Mouse (Mus musculus) forebrain, embryonic 10.5 days (tissue): Measurements from ENCODE around the gene Svs1. TPM values are rescaled to one million over a fixed set of nuclear protein-coding genes. Genes with fewer than 3 reads are reported as not detected.

Experiments used
- DNase-seq: peaks from one replicate; pipeline ENCODE4 v3.0.0-alpha.2; 2017; ENCODE audit warnings: low spot score; ENCODE audit errors: extremely low spot score
- H3K27ac ChIP-seq: fragments of 300-500 bp; sonication (generic); 2 replicates; pipeline ENCODE4 v1.5.1; 2016; ENCODE audit warnings: mild to moderate bottlenecking
- H3K27me3 ChIP-seq: fragments of 300-500 bp; sonication (generic); 2 replicates; pipeline ENCODE4 v1.6.1; 2016; ENCODE audit warnings: mild to moderate bottlenecking; ENCODE audit not compliant: poor library complexity, severe bottlenecking
- H3K36me3 ChIP-seq: fragments of 300-500 bp; sonication (generic); replicated peaks from 2 replicates; pipeline ENCODE4 v1.6.1; 2016; ENCODE audit warnings: mild to moderate bottlenecking, moderate library complexity
- H3K4me1 ChIP-seq: fragments of 300-500 bp; sonication (generic); 2 replicates; pipeline ENCODE4 v1.6.1; 2016
- H3K4me3 ChIP-seq: fragments of 300-500 bp; sonication (generic); 2 replicates; pipeline ENCODE4 v1.5.1; 2016; ENCODE audit warnings: mild to moderate bottlenecking, moderate library complexity
- H3K9me3 ChIP-seq: fragments of 300-500 bp; sonication (generic); 2 replicates; pipeline ENCODE4 v1.6.1; 2016; ENCODE audit warnings: mild to moderate bottlenecking, moderate library complexity
- WGBS: fragments of 180-500 bp; shearing (Covaris S2); methylation state at CpG from one replicate; pipeline ENCODE4 v1.1.7; 2016; 5-methylcytosine and 5-hydroxymethylcytosine counted together
- polyA plus RNA-seq: library from polyadenylated mRNA; unstranded; fragments of >200 nt; fragmentation: Nextera tagmentation; extraction: Ambion mirVana; gene quantifications from 2 replicates; pipeline ENCODE4 v1.2.1, GENCODE M21; 2016

Gene Svs1
- polyA plus RNA-seq, 1 experiment from 2014 or later: not detected

- H3K27ac ChIP-seq: no peak overlapping the region
- 71% methylated on average over 12 of the region's 12 CpGs for WGBS
- H3K4me1 ChIP-seq: peaks cover 26% of the 10 kb centered on the region
- H3K4me3 ChIP-seq: no peak overlapping the region
- H3K27me3 ChIP-seq: peaks cover 33% of the 10 kb centered on the region
- no peak for DNase-seq
- no peaks in the 10 kb centered on the region for H3K9me3 ChIP-seq
- no peaks in the 10 kb centered on the region for H3K36me3 ChIP-seq
Measured at GRCm38 (mm10) chr6:49037268-49037662, 50.6 kb downstream of the Svs1 start.

- peak; percentile 52 for DNase-seq
- Histone ChIP-seq H3K4me1 (peaks cover 19% of the 10 kb centered on the region), H3K27ac (peak overlapping the region; percentile 83), H3K4me3 (peak overlapping the region; percentile 46), H3K27me3 (peaks cover 33% of the 10 kb centered on the region), H3K9me3 (no peaks in the 10 kb centered on the region), H3K36me3 (no peaks in the 10 kb centered on the region)
- 16% methylated on average over 18 of the region's 18 CpGs for WGBS
Measured at GRCm38 (mm10) chr6:49039470-49040180, 53.0 kb downstream of the Svs1 start.

Other genes starting within 250 kb of the Svs1 start
- 5.9 and 6.1 TPM in 2 replicates for gene Gimap1, start 247.8 kb upstream of the Svs1 start, polyA plus RNA-seq
- 0.62 and 1.0 TPM in 2 replicates for gene Gimap5, start 240.7 kb upstream of the Svs1 start, polyA plus RNA-seq
- not detected in 2 replicates for gene Gimap3, start 216.0 kb upstream of the Svs1 start, polyA plus RNA-seq
- gene Tmem176a, start 145.9 kb upstream of the Svs1 start, polyA plus RNA-seq: 7.4 and 10.3 TPM in 2 replicates
- gene Tmem176b, start 145.4 kb upstream of the Svs1 start, polyA plus RNA-seq: 19.8 and 25.4 TPM in 2 replicates
- gene Aoc1, start 114.0 kb upstream of the Svs1 start, polyA plus RNA-seq: 0.05 TPM in 1 of 2 replicates, not detected in the other
- not detected in 2 replicates for gene 1600015I10Rik, start 57.0 kb upstream of the Svs1 start, polyA plus RNA-seq
- gene Doxl2, start 11.9 kb upstream of the Svs1 start, polyA plus RNA-seq: not detected in 2 replicates
- 1.1 and 2.5 TPM in 2 replicates for gene Gpnmb, start 49.7 kb downstream of the Svs1 start, polyA plus RNA-seq
- 71.4 and 71.9 TPM in 2 replicates for gene Malsu1, start 86.9 kb downstream of the Svs1 start, polyA plus RNA-seq
- 128 and 141 TPM in 2 replicates for gene Igf2bp3, start 228.1 kb downstream of the Svs1 start, polyA plus RNA-seq